Mouse (Mus musculus) heart, postnatal 25 days (tissue): Measurements from ENCODE around the gene Lpar3. TPM values are rescaled to one million over a fixed set of nuclear protein-coding genes. Genes with fewer than 3 reads are reported as not detected.
"Not testable (repeated sequence)": the region's sequence is repeated elsewhere in the genome, so short reads cannot be mapped to it uniquely, and the experiment has no call there.

Experiments
- DNase-seq: peaks from one replicate; pipeline ENCODE4 v3.0.0; 2022; ENCODE audit warnings: low spot score
- intact Hi-C: fragments of 180-260 bp; cut with DNase I; formaldehyde crosslinking; loops from one replicate; pipeline ENCODE4 v1.15.1; 2025
- total RNA-seq, 2 experiments: library from RNA; stranded (reverse); gene quantifications; 2 replicates each; pipeline ENCODE4 v1.2.3; 2021

The Lpar3 gene
- total RNA-seq, 2 experiments from 2014 or later, result 0.36 to 0.65 TPM

- intact Hi-C loops, result no loop called here
- DNase-seq, result no peak
These were observed 15.5 kb upstream of the Lpar3 start for GRCm38 (mm10) chr3:146205305-146205704.

GRCm38 (mm10) chr3:146206635-146207034 is 14.1 kb upstream of the Lpar3 start:
- intact Hi-C loops, result no loop called here
- no peak for DNase-seq

GRCm38 (mm10) chr3:146207440-146207839 is 13.3 kb upstream of the Lpar3 start:
- DNase-seq, result no peak
- intact Hi-C loops, result no loop called here

GRCm38 (mm10) chr3:146209759-146210158 is 11.0 kb upstream of the Lpar3 start:
- DNase-seq, intact Hi-C loops: not testable (repeated sequence)

- intact Hi-C loops, result no loop called here
- DNase-seq, result no peak
These were observed 9.5 kb upstream of the Lpar3 start for GRCm38 (mm10) chr3:146211141-146211747.

GRCm38 (mm10) chr3:146211964-146212363 is 8.8 kb upstream of the Lpar3 start:
- intact Hi-C loops, result no loop called here
- no peak for DNase-seq

- intact Hi-C loops, result no loop called here
- DNase-seq, result no peak
These were observed 7.4 kb upstream of the Lpar3 start for GRCm38 (mm10) chr3:146213336-146213735.

GRCm38 (mm10) chr3:146216561-146216960 is 4.2 kb upstream of the Lpar3 start:
- intact Hi-C loops, result no loop called here
- DNase-seq, result no peak

- intact Hi-C loops, result no loop called here
- no peak for DNase-seq
These were observed 3.5 kb downstream of the Lpar3 start for GRCm38 (mm10) chr3:146224271-146224670.

GRCm38 (mm10) chr3:146225061-146225761 is 4.4 kb downstream of the Lpar3 start:
- DNase-seq, result no peak
- intact Hi-C loops, result no loop called here

GRCm38 (mm10) chr3:146227427-146227826 is 6.7 kb downstream of the Lpar3 start:
- no peak for DNase-seq
- intact Hi-C loops, result no loop called here

GRCm38 (mm10) chr3:146228559-146229310 is 8.0 kb downstream of the Lpar3 start:
- intact Hi-C loops, result no loop called here
- no peak for DNase-seq

- intact Hi-C loops, result no loop called here
- DNase-seq, result no peak
These were observed 11.9 kb downstream of the Lpar3 start for GRCm38 (mm10) chr3:146232708-146233107.

- intact Hi-C loops, result no loop called here
- no peak for DNase-seq
These were observed 13.0 kb downstream of the Lpar3 start for GRCm38 (mm10) chr3:146233741-146234140.

- intact Hi-C loops, result no loop called here
- DNase-seq, result no peak
These were observed 13.8 kb downstream of the Lpar3 start for GRCm38 (mm10) chr3:146234530-146234929.

- intact Hi-C loops, result no loop called here
- no peak for DNase-seq
These were observed 15.5 kb downstream of the Lpar3 start for GRCm38 (mm10) chr3:146236280-146236679.

GRCm38 (mm10) chr3:146237676-146238075 is 16.9 kb downstream of the Lpar3 start:
- intact Hi-C loops, result no loop called here
- DNase-seq, result no peak

- intact Hi-C loops, result no loop called here
- DNase-seq, result no peak
These were observed 23.9 kb downstream of the Lpar3 start for GRCm38 (mm10) chr3:146244630-146245029.

GRCm38 (mm10) chr3:146246557-146246956 is 25.8 kb downstream of the Lpar3 start:
- DNase-seq, result no peak
- intact Hi-C loops, result no loop called here

- no peak for DNase-seq
- intact Hi-C loops, result no loop called here
These were observed 26.2 kb downstream of the Lpar3 start for GRCm38 (mm10) chr3:146246992-146247391.

- DNase-seq, result no peak
- intact Hi-C loops, result no loop called here
These were observed 29.1 kb downstream of the Lpar3 start for GRCm38 (mm10) chr3:146249895-146250294.
